Mouse (Mus musculus): ENCODE measurements at regions not wholly inside any gene's neighbourhood (a gene's known extent, or its start where the extent isn't known, plus 50 kb on each side); places are given as distances from the start of the nearest gene placed in this dataset.
"Not testable (repeated sequence)": the region's sequence is repeated elsewhere in the genome, so short reads cannot be mapped to it uniquely, and the experiment has no call there.

- no peak overlapping the region for H3K4me2 ChIP-seq
- WGBS (ENCODE audit: insufficient replicate concordance) = 65% methylated on average over 7 of the region's 7 CpGs
- no peaks in the 10 kb centered on the region for H3K9me3 ChIP-seq (replicated peaks)
- DNase-seq = no peak
- H3K27me3 ChIP-seq = no peaks in the 10 kb centered on the region
- H3K4me3 ChIP-seq (replicated peaks) = no peak overlapping the region
- ATAC-seq (ENCODE audit: low read depth) = no peak
- no peaks in the 10 kb centered on the region for H3K4me1 ChIP-seq (replicated peaks)
- no peak overlapping the region for H3K27ac ChIP-seq
- H3K9ac ChIP-seq = no peak overlapping the region
- H3K36me3 ChIP-seq = no peaks in the 10 kb centered on the region
These were observed 331.0 kb downstream of the Rapgef2 start for GRCm38 (mm10) chr3:78955364-78955763.

- DNase-seq; ATAC-seq (ENCODE audit: low read depth): not testable (repeated sequence)
These were observed 336.9 kb downstream of the Rapgef2 start for GRCm38 (mm10) chr3:78949385-78949784.

GRCm38 (mm10) chr3:78948700-78949099 is 337.6 kb downstream of the Rapgef2 start:
- Histone ChIP-seq H3K9me3 (replicated peaks) (no peaks in the 10 kb centered on the region), H3K4me1 (replicated peaks) (no peaks in the 10 kb centered on the region), H3K4me3 (replicated peaks) (no peak overlapping the region), H3K27ac (no peak overlapping the region), H3K9ac (no peak overlapping the region), H3K36me3 (no peaks in the 10 kb centered on the region), H3K27me3 (no peaks in the 10 kb centered on the region), H3K4me2 (no peak overlapping the region)
- no peak for ATAC-seq (ENCODE audit: low read depth)
- DNase-seq = no peak
- WGBS (ENCODE audit: insufficient replicate concordance) = 73% methylated on average over 9 of the region's 9 CpGs

More at GRCm38 (mm10) chr3:78949385-78949784, 336.9 kb downstream of the Rapgef2 start:
- not testable (repeated sequence) for H3K36me3 ChIP-seq; H3K27me3 ChIP-seq; H3K27ac ChIP-seq; H3K4me2 ChIP-seq; H3K4me3 ChIP-seq (replicated peaks); H3K9me3 ChIP-seq (replicated peaks); H3K4me1 ChIP-seq (replicated peaks); H3K9ac ChIP-seq
- 75% methylated on average over 6 of the region's 7 CpGs for whole genome bisulfite sequencing (ENCODE audit: insufficient replicate concordance)

- 17% methylated on average over 8 of the region's 8 CpGs for WGBS (ENCODE audit: insufficient replicate concordance)
- no peaks in the 10 kb centered on the region for H3K36me3 ChIP-seq
- no peak overlapping the region for H3K4me3 ChIP-seq (replicated peaks)
- ATAC-seq (ENCODE audit: low read depth) (no peak), DNase-seq (peak; percentile 14)
- no peaks in the 10 kb centered on the region for H3K4me1 ChIP-seq (replicated peaks)
- no peak overlapping the region for H3K27ac ChIP-seq
- no peaks in the 10 kb centered on the region for H3K27me3 ChIP-seq
- no peak overlapping the region for H3K4me2 ChIP-seq
- no peak overlapping the region for H3K9ac ChIP-seq
- H3K9me3 ChIP-seq (replicated peaks) = no peaks in the 10 kb centered on the region
These were observed 338.1 kb downstream of the Rapgef2 start for GRCm38 (mm10) chr3:78948171-78948570.

- Histone ChIP-seq H3K4me1 (replicated peaks) (no peaks in the 10 kb centered on the region), H3K36me3 (no peaks in the 10 kb centered on the region), H3K27me3 (no peaks in the 10 kb centered on the region), H3K9me3 (replicated peaks) (no peaks in the 10 kb centered on the region), H3K9ac (no peak overlapping the region), H3K4me2 (no peak overlapping the region), H3K27ac (no peak overlapping the region), H3K4me3 (replicated peaks) (no peak overlapping the region)
- WGBS (ENCODE audit: insufficient replicate concordance) = 28% methylated on average over 9 of the region's 9 CpGs
- ATAC-seq (ENCODE audit: low read depth) (no peak), DNase-seq (no peak)
These were observed 339.1 kb downstream of the Rapgef2 start for GRCm38 (mm10) chr3:78947183-78947582.

GRCm38 (mm10) chr3:78944185-78944584 is 342.1 kb downstream of the Rapgef2 start:
- H3K27me3 ChIP-seq = no peaks in the 10 kb centered on the region
- no peak overlapping the region for H3K9ac ChIP-seq
- no peak overlapping the region for H3K27ac ChIP-seq
- 38% methylated on average over 8 of the region's 8 CpGs for WGBS (ENCODE audit: insufficient replicate concordance)
- no peak overlapping the region for H3K4me3 ChIP-seq (replicated peaks)
- no peaks in the 10 kb centered on the region for H3K4me1 ChIP-seq (replicated peaks)
- no peak overlapping the region for H3K4me2 ChIP-seq
- no peaks in the 10 kb centered on the region for H3K9me3 ChIP-seq (replicated peaks)
- DNase-seq (no peak), ATAC-seq (ENCODE audit: low read depth) (no peak)
- no peaks in the 10 kb centered on the region for H3K36me3 ChIP-seq

GRCm38 (mm10) chr3:78932975-78933374 is 353.3 kb downstream of the Rapgef2 start:
- Histone ChIP-seq H3K4me3 (replicated peaks) (no peak overlapping the region), H3K4me2 (no peak overlapping the region), H3K4me1 (replicated peaks) (no peaks in the 10 kb centered on the region), H3K36me3 (no peaks in the 10 kb centered on the region), H3K9ac (no peak overlapping the region), H3K27ac (no peak overlapping the region), H3K9me3 (replicated peaks) (no peaks in the 10 kb centered on the region), H3K27me3 (no peaks in the 10 kb centered on the region)
- DNase-seq = no peak
- WGBS (ENCODE audit: insufficient replicate concordance) = 65% methylated on average over 3 of the region's 3 CpGs
- no peak for ATAC-seq (ENCODE audit: low read depth)

GRCm38 (mm10) chr3:78919850-78920249 is 366.5 kb downstream of the Rapgef2 start:
- DNase-seq (no peak), ATAC-seq (ENCODE audit: low read depth) (no peak)
- 0 out of 2 replicates have a peak overlapping the region, but pooled peaks have one; percentile 45 for H3K4me2 ChIP-seq
- no peak overlapping the region for H3K9ac ChIP-seq
- no peak overlapping the region for H3K27ac ChIP-seq
- WGBS (ENCODE audit: insufficient replicate concordance) = 43% methylated on average over 6 of the region's 6 CpGs
- no peaks in the 10 kb centered on the region for H3K27me3 ChIP-seq
- H3K9me3 ChIP-seq (replicated peaks) = no peaks in the 10 kb centered on the region
- H3K4me1 ChIP-seq (replicated peaks) = no peaks in the 10 kb centered on the region
- no peaks in the 10 kb centered on the region for H3K36me3 ChIP-seq
- H3K4me3 ChIP-seq (replicated peaks) = no peak overlapping the region

- H3K4me1 ChIP-seq (replicated peaks) = no peaks in the 10 kb centered on the region
- H3K9ac ChIP-seq = no peak overlapping the region
- ATAC-seq (ENCODE audit: low read depth) = no peak
- H3K27ac ChIP-seq = no peak overlapping the region
- peak overlapping the region; percentile 45; the same call in 1 of the 2 replicates for H3K4me2 ChIP-seq
- no peaks in the 10 kb centered on the region for H3K27me3 ChIP-seq
- 12% methylated on average over 12 of the region's 12 CpGs for WGBS (ENCODE audit: insufficient replicate concordance)
- no peaks in the 10 kb centered on the region for H3K9me3 ChIP-seq (replicated peaks)
- no peak overlapping the region for H3K4me3 ChIP-seq (replicated peaks)
- H3K36me3 ChIP-seq = no peaks in the 10 kb centered on the region
- peak; percentile 28 for DNase-seq
These were observed 366.9 kb downstream of the Rapgef2 start for GRCm38 (mm10) chr3:78919407-78919806.

GRCm38 (mm10) chr3:78908196-78908844 is 378.0 kb downstream of the Rapgef2 start:
- Histone ChIP-seq H3K4me1 (replicated peaks) (no peaks in the 10 kb centered on the region), H3K36me3 (no peaks in the 10 kb centered on the region), H3K4me2 (no peak overlapping the region), H3K27me3 (no peaks in the 10 kb centered on the region), H3K9me3 (replicated peaks) (no peaks in the 10 kb centered on the region), H3K27ac (no peak overlapping the region), H3K4me3 (replicated peaks) (no peak overlapping the region), H3K9ac (no peak overlapping the region)
- DNase-seq (no peak), ATAC-seq (ENCODE audit: low read depth) (no peak)
- 64% methylated on average over 1 of the region's 1 CpGs for WGBS (ENCODE audit: insufficient replicate concordance)

- DNase-seq (no peak), ATAC-seq (ENCODE audit: low read depth) (no peak)
- Histone ChIP-seq H3K9me3 (replicated peaks) (no peaks in the 10 kb centered on the region), H3K4me2 (no peak overlapping the region), H3K4me3 (replicated peaks) (no peak overlapping the region), H3K27ac (no peak overlapping the region), H3K36me3 (no peaks in the 10 kb centered on the region), H3K9ac (no peak overlapping the region), H3K27me3 (no peaks in the 10 kb centered on the region), H3K4me1 (replicated peaks) (no peaks in the 10 kb centered on the region)
- 77% methylated on average over 7 of the region's 7 CpGs for WGBS (ENCODE audit: insufficient replicate concordance)
These were observed 378.5 kb downstream of the Rapgef2 start for GRCm38 (mm10) chr3:78907778-78908177.

GRCm38 (mm10) chr3:78901838-78902484 is 384.4 kb downstream of the Rapgef2 start:
- Histone ChIP-seq H3K4me1 (replicated peaks) (no peaks in the 10 kb centered on the region), H3K27ac (no peak overlapping the region), H3K36me3 (no peaks in the 10 kb centered on the region), H3K4me2 (no peak overlapping the region), H3K9ac (no peak overlapping the region), H3K27me3 (no peaks in the 10 kb centered on the region), H3K9me3 (replicated peaks) (no peaks in the 10 kb centered on the region), H3K4me3 (replicated peaks) (no peak overlapping the region)
- 63% methylated on average over 4 of the region's 4 CpGs for WGBS (ENCODE audit: insufficient replicate concordance)
- no peak for ATAC-seq (ENCODE audit: low read depth)
- no peak for DNase-seq
